Mouse (Mus musculus) T-helper 2 cell (primary cell): ENCODE results near the gene Vmn1r157.
"Not testable (repeated sequence)": the region's sequence is repeated elsewhere in the genome, so short reads cannot be mapped to it uniquely, and the experiment has no call there.

Source experiments
- in situ Hi-C: fragments of 300-600 bp; cut with MboI, MseI; formaldehyde crosslinking; loops from one replicate; pipeline ENCODE4 v1.15.1; 2025; ENCODE audit warnings: high pct_unique_total_duplicates

Vmn1r157 gene

DNA sequence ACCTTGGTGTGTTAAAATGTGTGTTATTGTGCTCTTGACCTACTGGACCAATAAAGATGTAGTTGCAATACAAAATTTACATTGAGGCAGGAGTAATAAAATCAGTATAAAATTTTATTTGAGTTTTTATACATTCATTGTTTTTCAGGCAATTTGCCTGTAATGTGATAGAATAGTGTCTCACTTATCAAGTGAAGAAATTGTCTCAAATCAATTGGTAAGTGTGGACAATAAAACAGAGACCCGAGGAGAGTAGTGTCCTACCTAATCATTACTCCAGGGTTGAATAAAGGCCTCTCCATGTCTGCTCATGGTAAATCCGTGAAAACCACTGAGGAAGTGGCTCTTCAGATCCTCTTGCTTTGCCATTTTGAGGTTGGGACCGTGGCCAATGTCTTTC lies at the start of gene Vmn1r157:
Gene Vmn1r157 (plus strand): TSS at position 301 of the 400 bp plus-strand sequence.
- in situ Hi-C loops: loop anchor here (10.0 to 25.0 kb wide), 4 partner anchors 347 to 1987 kb away; partner anchors contain the start of genes Vmn1r112, Vmn1r132 and Vmn1r148

DNA sequence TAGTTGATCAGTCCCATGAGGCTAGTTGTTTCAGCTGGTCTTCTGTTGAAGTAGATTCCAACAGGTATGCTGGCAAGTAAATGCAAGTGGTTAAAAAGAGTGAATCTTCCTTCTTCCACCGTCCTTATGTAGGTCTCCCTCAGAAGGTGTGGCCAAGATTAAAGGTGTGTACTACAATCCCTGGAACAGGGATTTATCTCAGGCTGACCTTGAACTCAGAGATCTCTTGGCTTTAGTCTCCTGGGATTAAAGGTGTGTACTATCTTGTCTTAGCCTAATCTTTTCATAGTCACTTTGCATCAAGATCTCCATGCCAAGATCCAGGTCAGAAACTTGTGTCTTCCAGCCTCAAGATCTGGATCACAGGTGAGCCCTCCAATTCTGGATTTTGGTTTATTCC lies 41.9 kb upstream of the Vmn1r157 start, which contains the start of gene Gm4567:
Gene Gm4567 (minus strand): TSS at position 101 of the 400 bp plus-strand sequence.
- in situ Hi-C loops: not testable (repeated sequence)

DNA sequence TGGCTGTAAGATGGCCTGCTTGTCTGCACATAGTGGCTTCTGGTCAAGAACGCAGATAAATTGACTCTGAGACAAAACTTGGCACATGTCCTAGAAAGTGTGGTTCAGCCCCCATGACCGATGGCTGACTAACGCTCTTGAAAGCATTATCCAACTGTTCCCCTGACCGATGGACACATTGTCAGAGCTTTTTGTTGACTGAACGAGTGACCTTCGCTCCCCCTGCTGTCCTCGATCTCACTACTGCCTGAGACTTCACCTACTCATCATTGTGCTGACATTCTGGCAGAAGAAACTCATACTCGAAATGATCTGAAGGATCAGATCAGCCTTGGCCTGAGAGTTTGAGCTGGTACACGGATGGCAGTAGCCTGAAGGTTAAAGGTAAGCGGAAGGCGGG lies 14.5 kb downstream of the Vmn1r157 start:
- in situ Hi-C loops: not testable (repeated sequence)

DNA sequence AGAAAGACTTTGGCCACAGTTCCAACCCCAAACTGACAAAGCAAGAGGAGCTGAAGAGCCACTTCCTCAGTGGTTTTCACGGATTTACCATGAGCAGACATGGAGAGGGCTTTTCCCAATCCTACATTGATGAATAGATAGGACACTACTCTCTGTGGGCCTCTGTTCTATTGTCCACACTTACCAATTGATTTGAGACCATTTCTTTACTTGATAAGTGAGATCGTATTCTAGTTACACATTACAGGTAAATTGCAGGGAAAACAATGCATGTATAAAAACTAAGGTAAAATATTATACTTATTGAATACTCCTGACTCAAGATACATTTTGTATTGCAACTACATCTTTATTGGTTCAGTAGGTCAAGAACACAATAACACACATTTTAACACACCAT lies 29.2 kb downstream of the Vmn1r157 start, which contains the start of gene Vmn1r158:
Gene Vmn1r158 (minus strand): TSS at position 101 of the 400 bp plus-strand sequence.
- in situ Hi-C loops: not testable (repeated sequence)
